Mouse (Mus musculus): ENCODE measurements around the gene Gad1. TPM values are rescaled to one million over a fixed set of nuclear protein-coding genes. Genes with fewer than 3 reads are reported as not detected.

The Gad1 gene
- 100 to 1,000 TPM; 379 TPM for total RNA-seq (2021)
- long read RNA-seq, transcript Gad1-201 (17 exons, 3,355 nt) = major isoform, 290 of 393 reads
- long read RNA-seq, partial matches to known transcripts = 71 of 393 reads
- long read RNA-seq, other reads (novel, unspliced or antisense) = 32 of 393 reads

DNA sequence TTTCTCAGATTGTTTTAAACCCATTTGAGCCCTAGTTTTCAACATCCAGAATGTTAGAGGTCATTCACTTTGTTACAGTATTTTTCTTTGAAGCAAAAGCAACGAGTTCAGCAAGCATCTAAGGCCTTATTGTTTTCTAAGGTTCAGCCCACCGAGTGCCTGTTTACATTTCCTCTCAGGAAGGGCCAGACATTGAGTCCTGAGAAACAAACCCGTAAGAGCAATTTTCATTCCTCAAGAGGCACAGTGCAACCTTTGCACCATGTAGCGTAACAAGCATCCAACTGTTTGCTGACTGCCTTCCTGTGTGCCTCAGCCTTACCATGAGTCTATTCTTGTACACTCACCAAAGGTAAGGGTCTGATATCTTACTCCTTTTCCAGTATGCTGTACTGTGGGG lies at the start of gene Gad1:
TSS of gene Gad1 (plus strand) at position 301 of the 400 bp plus-strand sequence.
- no peak for DNase-seq (ENCODE audit: low spot score in 2 of 2)

DNA sequence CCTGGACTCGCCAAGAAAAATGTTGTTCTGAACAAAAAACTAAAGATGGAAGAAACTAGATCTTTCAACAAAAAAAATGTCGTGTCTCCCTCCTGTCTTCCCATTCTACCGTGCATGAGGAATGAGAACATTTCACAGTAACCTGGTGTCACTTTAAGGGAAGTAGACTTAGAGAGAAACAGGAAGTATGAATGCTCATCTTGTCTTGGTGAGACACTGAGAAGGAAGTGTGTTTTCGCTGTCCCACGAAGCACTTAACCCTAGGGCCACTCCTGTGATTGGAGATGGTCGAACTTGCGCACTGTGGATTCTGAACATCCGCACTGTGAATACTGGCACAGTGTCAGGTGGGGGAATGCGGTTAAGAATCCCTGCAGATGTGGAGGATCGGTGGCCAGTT lies 49.4 kb upstream of the Gad1 start:
- DNase-seq (ENCODE audit: low spot score in 2 of 2) = no peak

DNA sequence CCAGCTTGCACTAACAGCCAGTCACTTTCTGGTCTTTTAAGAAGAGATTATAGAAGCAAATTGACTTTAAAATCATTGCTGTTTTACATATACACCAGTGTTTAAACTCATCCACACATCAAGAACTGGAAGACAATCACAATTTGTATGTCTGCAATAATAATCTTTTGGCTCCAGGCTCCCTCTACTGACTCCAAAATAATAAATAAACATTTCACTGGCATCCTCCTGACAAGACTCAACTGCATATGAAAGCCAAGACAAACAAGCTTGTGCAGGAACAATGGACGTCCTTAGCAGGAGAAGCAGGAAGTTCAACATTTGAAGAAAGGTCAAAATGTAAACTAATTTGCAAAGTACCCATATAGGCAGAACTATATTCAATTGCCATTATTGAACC lies 47.6 kb upstream of the Gad1 start:
- no peak for DNase-seq (ENCODE audit: low spot score in 2 of 2)

DNA sequence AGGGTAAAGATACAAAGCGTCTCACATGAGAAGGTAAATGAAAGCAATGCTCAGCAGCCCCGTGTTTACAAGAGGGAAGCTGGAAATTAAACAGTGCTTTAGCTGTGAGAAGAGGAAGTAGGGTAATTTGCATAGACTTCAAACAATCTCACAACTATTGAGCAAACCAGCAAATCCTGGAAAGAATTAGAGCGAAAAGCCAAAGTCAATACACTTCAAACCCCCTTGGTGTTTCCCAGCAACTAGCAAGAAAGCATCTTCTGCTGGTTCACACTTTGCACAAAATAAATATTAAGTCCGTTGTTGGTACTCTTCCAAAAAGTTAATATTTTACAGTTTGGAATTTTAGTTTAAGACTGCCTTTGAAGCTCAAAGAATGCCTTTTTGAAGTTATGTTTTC lies 47.0 kb upstream of the Gad1 start:
- DNase-seq (ENCODE audit: low spot score in 2 of 2) = no peak

DNA sequence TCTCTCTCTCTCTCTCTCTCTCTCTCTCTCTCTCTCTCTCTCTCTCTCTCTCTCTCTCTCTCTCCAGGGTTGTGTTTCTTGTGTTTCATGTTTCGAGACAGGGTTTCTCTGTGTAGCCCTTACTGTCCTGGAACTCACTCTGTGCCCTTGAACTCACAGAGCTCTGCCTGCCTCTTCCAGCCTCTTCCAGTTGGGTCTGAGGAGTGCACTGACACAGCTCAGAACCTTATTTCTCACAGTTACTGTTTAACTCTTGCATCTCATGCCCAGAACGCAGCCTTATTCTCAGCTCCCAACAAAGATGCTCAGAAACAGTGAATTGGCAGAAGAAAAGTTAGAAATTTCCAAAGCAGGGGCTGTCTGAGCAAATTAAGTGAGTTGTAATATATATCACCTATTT lies 46.5 kb upstream of the Gad1 start:
- DNase-seq (ENCODE audit: low spot score in 2 of 2) = no peak

DNA sequence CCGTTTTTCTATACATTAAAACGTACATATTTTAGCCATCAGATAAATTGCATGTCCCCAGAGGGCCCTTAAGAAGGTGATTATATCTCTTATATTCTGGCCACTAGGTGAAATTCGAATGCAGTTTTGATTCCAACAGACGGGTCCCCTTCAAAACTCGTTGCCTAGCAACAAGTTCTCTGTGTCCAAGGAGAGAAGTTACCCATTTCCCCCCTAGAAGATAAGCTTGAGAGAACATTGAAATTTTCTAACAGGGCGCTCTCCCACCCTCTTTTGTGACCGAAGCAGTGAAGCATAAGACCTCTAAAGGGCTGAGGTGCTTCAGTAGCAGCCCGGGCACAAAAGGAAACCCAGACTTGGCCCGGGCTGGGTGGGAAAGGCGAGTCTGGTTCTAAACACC lies 44.4 kb upstream of the Gad1 start, which contains the start of gene Erich2:
TSS of gene Erich2 (plus strand) at position 324 of the 400 bp plus-strand sequence.
- DNase-seq (ENCODE audit: low spot score in 2 of 2) = no peak

DNA sequence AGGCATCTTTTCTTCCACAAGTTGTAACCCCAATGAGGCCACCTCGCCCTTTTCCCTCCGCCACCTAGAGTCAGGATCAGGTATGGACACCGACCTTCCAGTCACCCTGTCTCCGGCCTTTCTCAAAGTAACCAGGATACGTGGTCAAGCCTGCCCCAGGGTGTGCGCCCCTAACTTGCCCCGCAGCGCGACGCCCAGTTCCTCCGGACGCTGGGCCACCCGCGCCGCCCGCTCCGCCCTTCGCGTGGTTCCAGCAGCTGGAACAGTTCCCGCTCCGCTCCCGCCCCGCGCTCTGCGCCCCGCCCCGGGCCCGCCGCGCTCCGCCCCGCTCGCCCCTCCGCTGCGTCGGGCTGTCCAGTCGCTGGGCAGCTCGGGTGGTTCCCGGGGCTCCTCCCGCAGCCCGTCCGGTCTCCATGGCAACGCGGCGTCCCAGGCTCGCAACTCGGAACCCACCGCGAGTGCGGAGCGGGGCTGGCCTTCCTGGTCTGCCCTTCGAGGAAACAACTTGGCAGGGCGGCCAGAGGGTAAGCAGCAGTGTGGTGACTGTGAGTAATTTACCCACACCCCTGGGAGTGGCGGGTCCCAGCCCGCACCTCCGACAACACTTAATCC lies 43.7 kb upstream of the Gad1 start:
- peak; percentile 18 to 36 for DNase-seq (ENCODE audit: low spot score in 2 of 2)

DNA sequence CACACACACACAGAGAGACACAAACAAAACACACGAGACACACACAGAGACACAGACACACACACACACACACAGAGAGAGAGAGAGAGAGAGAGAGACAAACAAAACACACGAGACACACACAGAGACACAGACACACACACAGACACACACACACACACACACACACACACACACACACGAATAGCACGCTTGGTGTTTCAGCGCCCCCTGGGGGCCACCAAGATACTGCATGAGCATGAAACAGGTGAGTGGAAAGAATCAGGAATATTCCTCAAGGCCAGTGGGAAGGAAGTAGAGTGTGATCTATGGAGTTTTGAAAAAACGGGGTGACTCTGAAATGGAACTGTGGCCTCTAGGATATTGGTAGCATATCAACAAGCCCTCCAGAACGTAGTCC lies 14.6 kb upstream of the Gad1 start:
- DNase-seq (ENCODE audit: low spot score in 2 of 2) = peak in 1 of 2 experiments; percentile 42

DNA sequence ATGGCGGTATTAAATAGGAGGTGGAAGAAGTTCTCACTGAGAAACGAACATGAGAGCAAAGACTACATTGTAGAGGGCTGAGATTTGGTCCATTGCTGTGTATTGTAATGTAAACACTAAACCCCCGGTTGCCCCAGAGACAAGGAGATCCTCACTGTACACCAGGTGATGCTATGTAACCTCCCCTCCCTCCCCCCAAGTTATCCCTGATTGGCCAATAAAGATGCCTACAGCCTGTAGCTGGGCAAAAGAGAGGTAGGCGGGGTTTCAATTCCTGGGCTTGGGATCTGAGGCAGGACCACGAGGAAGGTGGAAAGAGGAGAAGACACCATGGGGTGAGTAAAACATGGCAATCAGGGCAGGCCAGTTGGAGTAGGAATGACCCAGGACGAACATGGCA lies 2.2 kb upstream of the Gad1 start:
- no peak for DNase-seq (ENCODE audit: low spot score in 2 of 2)

DNA sequence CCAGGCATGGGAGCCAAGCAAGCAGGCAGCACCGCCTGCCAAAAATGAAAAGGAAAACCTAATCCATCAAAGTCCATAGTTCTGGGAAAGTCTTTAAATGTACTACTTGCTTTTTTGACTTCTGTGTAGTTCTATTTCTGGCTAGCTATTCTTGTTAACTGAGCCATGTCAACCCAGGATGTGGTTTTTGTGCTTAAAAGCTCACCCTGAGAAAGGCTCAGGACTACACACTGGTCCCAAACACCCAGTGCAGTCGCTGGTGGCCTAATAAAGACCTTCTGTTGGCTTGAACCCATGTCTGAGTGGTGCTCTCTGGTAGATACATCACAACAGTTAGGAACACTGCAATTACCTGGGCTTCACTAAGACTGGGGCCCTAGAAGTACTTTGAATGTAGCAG lies 1.4 kb upstream of the Gad1 start:
- no peak for DNase-seq (ENCODE audit: low spot score in 2 of 2)

DNA sequence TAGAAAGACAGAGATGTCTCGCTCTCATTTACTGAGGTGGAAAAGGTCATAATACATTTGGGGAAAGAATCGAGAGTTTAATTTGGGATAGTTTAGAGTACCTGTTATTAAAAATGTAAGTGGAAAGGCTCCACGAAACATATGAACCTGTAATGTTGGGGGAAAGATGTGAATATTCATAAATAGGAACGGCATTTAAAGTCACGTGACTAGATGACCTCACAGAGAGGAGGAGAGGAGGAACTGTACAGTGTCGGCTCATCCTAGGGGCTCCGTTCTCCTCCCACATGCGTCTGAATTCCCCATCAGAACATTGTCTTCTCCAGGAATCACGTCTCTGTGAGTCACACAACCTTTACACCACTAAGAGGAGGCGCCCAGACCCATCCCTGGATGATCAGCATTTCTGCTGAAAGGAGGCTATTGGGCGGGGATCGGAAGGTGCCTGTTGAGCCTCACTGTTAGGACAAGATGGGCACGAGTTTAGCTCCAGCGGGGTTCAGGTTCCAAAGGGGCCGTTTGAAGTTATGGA lies 739 bp upstream of the Gad1 start:
- no peak for DNase-seq (ENCODE audit: low spot score in 2 of 2)

DNA sequence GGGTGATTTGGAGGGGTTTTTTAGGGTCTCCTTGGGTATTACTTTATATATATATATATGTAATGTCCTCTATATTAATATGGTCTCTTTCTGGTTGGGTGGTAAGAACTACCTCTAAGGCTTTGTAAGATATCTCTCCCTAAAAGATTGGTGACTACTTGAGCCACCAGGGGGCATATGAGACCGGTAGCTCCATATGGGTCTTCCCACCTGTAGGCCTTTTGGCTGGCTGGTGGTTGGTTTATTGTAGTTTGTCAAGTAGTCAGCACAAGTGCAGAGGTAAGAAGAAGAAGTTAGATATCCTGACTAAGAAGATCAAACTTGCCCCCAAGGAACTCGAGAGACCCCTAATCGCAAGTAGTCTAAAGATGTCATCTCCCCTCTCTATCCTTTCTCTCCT lies 954 bp downstream of the Gad1 start:
- no peak for DNase-seq (ENCODE audit: low spot score in 2 of 2)

DNA sequence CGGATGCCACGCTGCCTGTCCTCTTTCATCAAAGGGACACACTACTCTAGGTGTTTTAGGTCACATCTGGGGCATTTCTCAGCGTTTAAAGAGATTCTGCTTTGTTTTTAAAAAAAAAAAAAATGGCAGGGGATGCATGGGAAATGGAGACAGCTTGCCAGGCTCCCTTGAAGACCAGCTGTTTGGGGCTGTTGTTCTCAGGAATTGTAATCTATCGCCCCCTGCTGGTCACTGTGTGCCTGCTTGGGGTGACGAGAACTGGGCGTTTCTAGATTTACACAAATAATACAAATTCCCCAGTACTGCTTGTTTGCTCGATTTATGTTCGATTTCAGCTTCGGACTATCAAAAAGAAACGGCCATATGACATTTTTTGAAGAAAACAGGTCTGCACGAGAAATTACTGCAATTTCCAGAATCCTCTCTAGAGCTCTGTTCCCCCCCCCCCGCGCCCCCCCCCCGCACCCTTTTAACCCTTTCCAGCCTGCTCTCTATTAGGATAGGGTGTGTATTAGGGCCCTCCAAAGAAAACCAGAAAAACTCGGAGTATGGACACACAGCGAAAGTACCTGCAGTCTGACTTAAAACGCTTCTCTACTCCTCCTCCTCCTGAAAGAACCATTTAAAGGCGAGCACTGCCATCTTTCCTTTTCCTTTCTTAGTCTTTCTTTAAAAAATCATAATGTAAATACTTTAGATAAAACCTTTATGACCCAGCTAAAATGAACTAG lies 5.4 kb downstream of the Gad1 start:
- DNase-seq (ENCODE audit: low spot score in 2 of 2) = peak; percentile 75 to 92

DNA sequence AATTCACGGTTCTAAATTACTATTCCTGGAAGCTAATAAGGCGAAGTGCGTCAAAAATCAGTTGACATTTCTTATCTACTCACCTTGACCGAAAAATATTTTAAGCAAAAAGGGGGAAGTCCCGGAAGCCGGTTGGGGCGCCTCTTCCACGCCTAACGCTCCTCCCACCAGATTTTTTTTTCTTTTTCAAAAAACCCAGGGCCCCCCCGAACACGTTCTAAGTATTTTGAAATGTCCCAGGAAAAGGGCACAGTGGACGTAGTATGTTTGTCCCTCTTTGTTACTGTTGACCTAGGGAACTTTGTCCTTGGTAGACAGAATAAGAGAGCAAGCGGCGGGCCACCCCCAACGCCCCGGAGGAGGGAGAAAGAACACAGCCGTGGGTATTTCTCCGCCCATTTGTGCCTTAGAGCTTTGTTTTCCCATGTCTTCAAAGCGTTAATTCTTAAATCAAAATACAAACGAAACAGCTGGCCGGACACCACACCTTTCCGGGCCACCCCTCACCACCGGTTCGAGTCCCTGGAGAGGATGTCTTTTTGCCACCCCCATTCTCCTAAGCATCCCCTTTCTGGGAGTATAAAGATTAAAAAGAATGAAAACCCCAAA lies 6.1 kb downstream of the Gad1 start:
- no peak for DNase-seq (ENCODE audit: low spot score in 2 of 2)

DNA sequence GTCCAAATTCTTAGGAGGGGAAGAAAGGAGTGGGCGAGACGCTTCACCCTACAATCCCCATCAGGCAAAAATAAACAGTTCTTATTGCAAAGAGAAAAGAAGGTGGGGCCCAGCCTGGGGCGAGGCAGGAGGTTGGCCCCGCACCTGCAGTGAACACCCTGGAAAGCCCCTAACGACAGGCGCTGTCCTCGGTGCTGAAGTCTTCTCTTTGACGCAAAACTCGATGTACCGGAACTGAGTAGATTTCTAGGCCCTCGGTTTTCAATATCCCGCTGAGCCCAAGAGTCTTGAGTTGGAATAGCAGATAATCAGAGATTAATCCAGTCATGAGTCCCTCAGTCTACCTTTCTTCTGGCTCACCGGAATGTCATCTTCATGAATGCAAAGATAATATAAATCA lies 6.6 kb downstream of the Gad1 start:
- DNase-seq (ENCODE audit: low spot score in 2 of 2) = no peak

DNA sequence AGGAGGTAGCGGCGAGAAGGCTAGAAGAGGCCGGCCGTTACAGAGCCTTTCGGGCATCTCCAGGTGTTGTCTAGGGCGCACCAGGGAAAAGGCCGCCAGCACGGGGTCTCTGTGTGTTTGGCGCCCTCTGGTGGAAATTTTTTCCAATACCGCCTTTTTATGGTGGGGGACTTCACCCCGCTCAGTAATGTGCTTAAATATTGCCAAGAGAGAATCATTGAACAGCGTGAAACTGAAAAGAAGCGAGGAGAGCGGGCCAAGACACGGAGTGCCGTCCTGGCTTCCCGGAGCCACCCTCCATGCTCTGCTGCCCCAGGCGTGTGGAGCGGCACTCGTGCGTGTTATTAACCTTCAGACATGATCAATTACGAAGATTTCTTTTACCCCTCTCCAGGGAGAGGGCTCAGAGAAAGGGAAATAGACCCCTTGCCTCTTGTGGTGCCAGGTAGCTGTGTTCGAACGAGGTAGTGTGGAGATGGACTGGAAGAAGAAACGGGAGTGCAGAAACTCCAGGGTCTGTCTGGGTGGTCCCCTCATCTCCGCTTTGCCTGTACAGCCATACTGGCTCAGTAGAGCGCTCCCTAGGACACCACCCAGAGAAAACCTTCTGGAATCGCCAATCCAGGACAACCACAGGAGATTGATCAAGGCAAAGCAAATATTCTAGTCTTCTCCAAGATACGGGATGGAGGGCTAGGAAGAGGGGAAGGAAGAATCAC lies 8.4 kb downstream of the Gad1 start:
- peak in 1 of 2 experiments; percentile 78 for DNase-seq (ENCODE audit: low spot score in 2 of 2)

DNA sequence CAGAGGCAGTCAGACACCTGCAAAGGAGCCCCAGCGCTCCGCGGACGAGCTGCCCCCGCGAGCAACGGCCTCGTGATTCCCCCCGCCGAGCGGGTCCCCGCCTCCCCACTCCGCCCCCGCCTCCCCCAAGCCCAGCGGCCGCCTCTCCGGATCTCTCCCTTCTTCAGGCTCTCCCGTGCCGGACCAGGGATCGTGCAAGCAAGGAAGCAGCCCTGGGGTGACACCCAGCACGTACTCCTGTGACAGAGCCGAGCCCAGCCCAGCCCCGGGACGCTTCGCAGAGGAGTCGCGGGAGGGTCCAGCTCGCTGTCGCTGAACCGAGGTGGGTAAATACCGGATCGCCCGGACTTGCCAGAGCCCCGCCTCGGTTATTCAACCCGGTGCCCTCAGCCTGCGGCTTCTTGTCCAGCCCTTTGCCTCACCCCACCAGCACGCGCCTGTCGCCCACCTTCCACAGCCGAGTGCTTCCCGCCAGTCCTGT lies 9.2 kb downstream of the Gad1 start:
- DNase-seq (ENCODE audit: low spot score in 2 of 2) = no peak

DNA sequence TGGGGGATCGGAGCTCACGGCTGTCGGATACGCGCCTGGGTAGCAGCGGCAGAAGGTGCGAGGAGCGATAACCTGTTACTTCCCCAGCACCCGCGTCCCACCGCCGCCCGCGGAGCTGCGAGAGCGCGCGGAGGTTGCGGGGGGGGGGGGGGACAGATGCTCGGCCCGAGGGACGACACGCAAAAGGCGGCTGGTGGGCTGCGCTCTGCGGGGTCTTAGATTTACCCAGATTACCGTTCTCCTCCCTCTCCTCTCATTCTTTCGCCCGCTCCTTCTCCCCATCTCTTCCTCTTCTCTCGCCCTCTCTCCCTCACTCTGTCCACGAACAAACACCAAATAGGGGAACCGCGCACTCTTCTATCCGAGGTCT lies 9.7 kb downstream of the Gad1 start:
- no peak for DNase-seq (ENCODE audit: low spot score in 2 of 2)

DNA sequence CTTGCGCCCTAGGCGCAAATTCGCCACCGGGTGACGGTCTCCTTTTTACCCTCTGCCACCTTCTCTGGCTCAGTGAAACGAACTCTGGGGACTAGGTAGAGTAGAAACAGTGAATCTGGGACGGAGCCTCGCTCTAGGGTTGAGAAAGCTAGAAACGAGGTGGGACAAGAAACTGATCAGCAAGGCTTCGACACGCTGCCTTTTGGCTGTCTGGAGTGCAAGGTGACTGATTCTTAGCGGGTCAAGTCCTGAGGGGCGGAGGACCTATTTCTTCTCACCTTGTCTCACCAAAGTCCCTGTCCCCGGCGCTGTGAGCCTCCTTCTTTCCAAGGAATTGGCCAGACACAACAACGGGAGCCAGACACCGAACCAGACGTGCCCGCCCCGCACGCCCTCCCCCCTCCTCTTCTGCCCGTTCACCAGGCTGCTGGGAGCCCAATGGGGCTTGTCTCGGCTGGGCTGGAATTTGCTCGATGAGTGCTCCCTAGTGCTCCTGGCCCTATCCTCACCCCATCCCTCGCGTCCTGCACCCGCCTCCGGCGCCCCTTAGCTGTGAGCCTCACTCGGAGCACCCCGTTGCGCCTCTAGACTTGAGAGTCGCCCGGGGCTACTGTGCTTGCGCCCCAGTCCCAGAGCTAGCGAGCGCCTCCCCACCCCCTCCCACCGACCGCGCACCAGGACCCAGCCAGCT lies 10.3 kb downstream of the Gad1 start:
- DNase-seq (ENCODE audit: low spot score in 2 of 2) = no peak

DNA sequence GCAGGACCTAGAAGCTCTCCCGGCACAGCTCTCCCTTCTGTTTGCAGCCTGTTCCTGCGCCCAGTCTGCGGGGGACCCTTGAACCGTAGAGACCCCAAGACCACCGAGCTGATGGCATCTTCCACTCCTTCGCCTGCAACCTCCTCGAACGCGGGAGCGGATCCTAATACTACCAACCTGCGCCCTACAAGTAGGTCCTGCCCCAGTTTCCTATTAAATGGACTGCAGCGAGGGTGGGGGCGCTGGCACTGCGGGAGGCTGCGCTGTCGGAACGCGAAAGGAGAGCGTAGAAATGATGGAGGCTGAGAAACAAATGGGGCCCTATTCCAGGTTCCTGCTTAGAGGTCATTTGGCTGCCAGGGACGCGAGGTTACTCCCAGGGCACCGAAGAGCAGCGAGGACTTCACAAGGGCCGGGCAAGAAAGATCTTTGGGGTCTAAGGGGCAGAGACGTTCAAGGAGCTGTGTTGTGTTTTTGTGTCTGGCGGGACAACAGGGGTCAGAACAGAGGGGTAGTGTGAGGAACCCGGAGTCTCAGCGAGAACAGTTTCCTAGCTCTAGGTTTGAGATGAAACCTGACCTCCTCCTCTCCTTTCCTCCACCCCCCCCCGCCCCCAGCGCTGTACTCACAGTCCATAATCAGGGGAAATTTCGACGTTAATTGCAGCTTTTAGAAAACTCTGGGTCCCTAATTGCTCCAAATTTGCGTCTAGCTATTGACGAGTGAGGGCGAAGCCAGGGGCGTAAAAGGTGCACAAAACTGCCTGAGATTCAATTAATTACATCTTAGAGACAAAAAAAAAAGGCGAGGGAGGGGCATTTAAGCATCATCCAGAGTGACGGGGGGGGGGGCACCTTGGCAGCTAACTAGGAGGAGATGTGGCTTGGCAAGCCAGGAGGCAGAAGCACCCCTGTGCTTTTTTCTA lies 11.1 kb downstream of the Gad1 start:
- DNase-seq (ENCODE audit: low spot score in 2 of 2) = no peak

Measured in layer of hippocampus, adult 18-20 months (tissue).